ENCODE assay signal across 8 mouse cellular contexts in genomic region chr4:132514555-132515135, GRCm38 (mm10). TPM values are rescaled to one million over a fixed set of nuclear protein-coding genes. Genes with fewer than 3 reads are reported as not detected.
DNase-seq lines count a peak whose midpoint lies in the region; ATAC-seq lines count a peak whose summit lies in the region.

No protein-coding gene starts in this region.

- peak overlapping the region; percentile 55 for H3K4me3 ChIP-seq in forebrain, embryonic 10.5 days
- peak overlapping the region; percentile 69 for H3K4me3 ChIP-seq in heart, embryonic 16.5 days (ENCODE audit: low read length)
- peak overlapping the region; percentile 46 for H3K4me3 ChIP-seq in neural tube, embryonic 15.5 days (replicated peaks)

- 0 out of 2 replicates have a peak, but pooled peaks have one; percentile 6 for ATAC-seq in heart, embryonic 16.5 days (replicated peaks; ENCODE audit: extremely low read depth, insufficient read depth, low FRiP score)
- ATAC-seq in neural tube, embryonic 15.5 days (ENCODE audit: low FRiP score), result peak; percentile 35; the same call in 1 of the 2 replicates

- H3K27ac ChIP-seq in forebrain, embryonic 10.5 days, result peak overlapping the region; percentile 69; the same call in 1 of the 2 replicates
- H3K27ac ChIP-seq in heart, embryonic 16.5 days (ENCODE audit: low read length), result peak overlapping the region; percentile 91
- H3K27ac ChIP-seq in neural tube, embryonic 15.5 days (replicated peaks), result peak overlapping the region; percentile 79

- peaks cover 8% of the 10 kb centered on the region; the same call in 1 of the 2 replicates for H3K27me3 ChIP-seq in forebrain, embryonic 10.5 days (ENCODE audit: poor library complexity, severe bottlenecking)
- no peaks in the 10 kb centered on the region for H3K27me3 ChIP-seq in heart, embryonic 16.5 days (ENCODE audit: control insufficient read depth, insufficient read depth, low read length)
- 0 out of 2 replicates have a peak, but pooled peaks cover 6% of the 10 kb centered on the region for H3K27me3 ChIP-seq in neural tube, embryonic 15.5 days (replicated peaks)

- H3K4me1 ChIP-seq in forebrain, embryonic 10.5 days, result peaks cover 32% of the 10 kb centered on the region
- peaks cover 15% of the 10 kb centered on the region for H3K4me1 ChIP-seq in heart, embryonic 16.5 days (ENCODE audit: control insufficient read depth, insufficient read depth, low read length)
- H3K4me1 ChIP-seq in neural tube, embryonic 15.5 days, result peaks cover 16% of the 10 kb centered on the region

- peak overlapping the region; percentile 75 for H3K9ac ChIP-seq in heart, embryonic 16.5 days (ENCODE audit: low read length)
- peak overlapping the region; percentile 29 for H3K9ac ChIP-seq in neural tube, embryonic 15.5 days (replicated peaks)

- peak; percentile 78 to 83 for DNase-seq in CD8-positive naive resting alpha-beta T cell, adult 2 months (ENCODE audit: low read depth in 2 of 2, low spot score in 2 of 2)
- DNase-seq in c-Kit-positive CD71-negative TER-119-negative erythroid progenitor cells, embryonic 14.5 days (ENCODE audit: low read depth), result peak; percentile 93
- DNase-seq in forebrain, embryonic 10.5 days (ENCODE audit: extremely low spot score, low spot score), result peak; percentile 88
- DNase-seq in kidney, postnatal 25 days, result peak; percentile 87 to 89
- DNase-seq in lung, adult 18-20 months, result peak; percentile 85
- DNase-seq in testis, postnatal 10 days (ENCODE audit: low spot score), result peak; percentile 91

- peak overlapping the region; percentile 93 for H3K4me2 ChIP-seq in heart, embryonic 16.5 days (ENCODE audit: low read depth, low read length)
- peak overlapping the region; percentile 92 for H3K4me2 ChIP-seq in neural tube, embryonic 15.5 days

- no peaks in the 10 kb centered on the region for H3K36me3 ChIP-seq in forebrain, embryonic 10.5 days (replicated peaks)
- no peaks in the 10 kb centered on the region for H3K36me3 ChIP-seq in heart, embryonic 16.5 days (ENCODE audit: control insufficient read depth, insufficient read depth)
- H3K36me3 ChIP-seq in neural tube, embryonic 15.5 days, result no peaks in the 10 kb centered on the region

- no peaks in the 10 kb centered on the region for H3K9me3 ChIP-seq in forebrain, embryonic 10.5 days
- H3K9me3 ChIP-seq in heart, embryonic 16.5 days (replicated peaks; ENCODE audit: control insufficient read depth, low read length), result no peaks in the 10 kb centered on the region
- no peaks in the 10 kb centered on the region for H3K9me3 ChIP-seq in neural tube, embryonic 15.5 days (replicated peaks)

- 2% methylated on average over 21 of the region's 21 CpGs for WGBS in forebrain, embryonic 10.5 days
- WGBS in heart, embryonic 16.5 days, result 1% methylated on average over 21 of the region's 21 CpGs
- 2% methylated on average over 21 of the region's 21 CpGs for whole genome bisulfite sequencing in neural tube, embryonic 15.5 days

RNA-seq across cellular contexts. Expression of gene Sesn2, which starts 4.3 kb away (rescaled TPM):
- 12.0 and 13.5 TPM in 2 replicates for polyA plus RNA-seq in forebrain, embryonic 10.5 days (2016; fragmentation: Nextera tagmentation; extraction: Ambion mirVana)
- polyA plus RNA-seq in heart, embryonic 16.5 days (2015; fragmentation: Nextera tagmentation; extraction: Ambion mirVana), result 5.9 and 7.2 TPM in 2 replicates
- polyA plus RNA-seq in neural tube, embryonic 15.5 days (2015; fragmentation: Nextera tagmentation; extraction: Ambion mirVana), result 11.9 and 14.2 TPM in 2 replicates

RNA-seq across cellular contexts. Expression of gene Atpif1, which starts 18.8 kb away (rescaled TPM):
- 896 and 909 TPM in 2 replicates for polyA plus RNA-seq in forebrain, embryonic 10.5 days (2016; fragmentation: Nextera tagmentation; extraction: Ambion mirVana)
- polyA plus RNA-seq in heart, embryonic 16.5 days (2015; fragmentation: Nextera tagmentation; extraction: Ambion mirVana), result 1,312 and 1,561 TPM in 2 replicates
- 1,367 and 1,513 TPM in 2 replicates for polyA plus RNA-seq in neural tube, embryonic 15.5 days (2015; fragmentation: Nextera tagmentation; extraction: Ambion mirVana)

RNA-seq across cellular contexts. Expression of gene Dnajc8, which starts 20.7 kb away (rescaled TPM):
- polyA plus RNA-seq in forebrain, embryonic 10.5 days (2016; fragmentation: Nextera tagmentation; extraction: Ambion mirVana), result 211 and 220 TPM in 2 replicates
- 98.5 and 117 TPM in 2 replicates for polyA plus RNA-seq in heart, embryonic 16.5 days (2015; fragmentation: Nextera tagmentation; extraction: Ambion mirVana)
- polyA plus RNA-seq in neural tube, embryonic 15.5 days (2015; fragmentation: Nextera tagmentation; extraction: Ambion mirVana), result 135 and 146 TPM in 2 replicates

RNA-seq across cellular contexts. Expression of gene Ptafr, which starts 49.2 kb away (rescaled TPM):
- polyA plus RNA-seq in forebrain, embryonic 10.5 days (2016; fragmentation: Nextera tagmentation; extraction: Ambion mirVana), result 0.28 and 0.32 TPM in 2 replicates
- polyA plus RNA-seq in heart, embryonic 16.5 days (2015; fragmentation: Nextera tagmentation; extraction: Ambion mirVana), result 0.60 and 0.68 TPM in 2 replicates
- polyA plus RNA-seq in neural tube, embryonic 15.5 days (2015; fragmentation: Nextera tagmentation; extraction: Ambion mirVana), result 0.65 and 1.2 TPM in 2 replicates

RNA-seq across cellular contexts. Expression of gene Med18, which starts 50.9 kb away (rescaled TPM):
- 39.8 and 41.8 TPM in 2 replicates for polyA plus RNA-seq in forebrain, embryonic 10.5 days (2016; fragmentation: Nextera tagmentation; extraction: Ambion mirVana)
- polyA plus RNA-seq in heart, embryonic 16.5 days (2015; fragmentation: Nextera tagmentation; extraction: Ambion mirVana), result 14.5 and 15.9 TPM in 2 replicates
- polyA plus RNA-seq in neural tube, embryonic 15.5 days (2015; fragmentation: Nextera tagmentation; extraction: Ambion mirVana), result 13.9 and 16.9 TPM in 2 replicates

Comparison
In these comparisons a context has a peak if more than half of its experiments do, and no peak if none do; other contexts are left out.
1. Peak in every context shown above with its lines: DNase-seq, ATAC-seq, H3K4me3 ChIP-seq and H3K27ac ChIP-seq.